Mouse (Mus musculus): ENCODE data around the gene Chtf18.
A peak's percentile ranks its signal among the peaks of the same experiment; 100 is the strongest.
"Not testable (repeated sequence)": the region's sequence is repeated elsewhere in the genome, so short reads cannot be mapped to it uniquely, and the experiment has no call there.

The Chtf18 gene

GRCm38 (mm10) chr17:25727265-25728008 lies at the start of gene Chtf18, which contains the start of gene Rpusd1:
TSS of gene Chtf18 (minus strand) at chr17:25727419.
TSS of gene Rpusd1 (plus strand) at chr17:25727670.
- peak; percentile 95 for DNase-seq (ENCODE audit: extremely low spot score, low spot score)

GRCm38 (mm10) chr17:25775318-25776062 lies 48.3 kb upstream of the Chtf18 start:
- no peak for DNase-seq (ENCODE audit: extremely low spot score, low spot score)

- peak; percentile 99 for DNase-seq (ENCODE audit: extremely low spot score, low spot score)
Measured at GRCm38 (mm10) chr17:25773549-25774120, 46.4 kb upstream of the Chtf18 start, which contains the start of gene Narfl. TSS of gene Narfl (plus strand) at chr17:25773776.

DNA sequence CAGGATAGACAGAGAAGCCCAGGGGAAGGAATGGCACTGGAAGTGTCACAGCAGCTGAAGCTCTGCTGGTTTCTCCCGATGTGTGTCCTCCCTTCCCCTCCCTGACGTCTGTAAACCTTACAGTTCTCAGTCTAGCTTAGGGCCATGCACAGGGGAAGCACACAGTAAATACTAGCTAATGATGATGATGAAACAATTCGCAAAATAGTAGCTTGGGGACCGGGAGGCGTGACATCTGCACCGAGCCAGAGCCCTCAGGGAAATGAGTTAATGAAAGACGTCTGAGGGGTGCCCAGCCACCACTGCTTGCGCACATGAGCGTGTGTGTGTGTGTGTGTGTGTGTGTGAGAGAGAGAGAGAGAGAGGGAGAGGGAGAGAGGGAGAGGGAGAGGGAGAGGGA lies 42.1 kb upstream of the Chtf18 start:
- DNase-seq (ENCODE audit: extremely low spot score, low spot score) = no peak

DNA sequence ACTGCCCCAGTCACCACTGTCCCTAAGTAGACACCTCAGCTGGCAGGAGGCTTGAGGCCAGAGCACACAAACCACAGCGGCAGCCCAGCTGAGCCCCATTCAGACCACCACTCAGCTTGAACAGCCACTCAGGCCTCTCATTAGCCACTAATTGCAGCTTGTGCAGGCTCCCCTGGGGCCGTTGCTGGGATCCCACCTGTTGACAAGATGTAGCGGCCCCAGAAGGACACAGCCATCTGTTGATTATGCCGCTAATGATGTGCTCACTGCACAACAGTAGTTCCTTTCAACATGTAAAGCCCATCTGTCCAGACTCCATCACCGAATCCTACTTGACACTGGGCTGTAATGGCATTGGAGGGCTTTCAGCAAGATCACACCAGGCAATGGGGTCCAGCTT lies 38.7 kb upstream of the Chtf18 start:
- DNase-seq (ENCODE audit: extremely low spot score, low spot score) = no peak

DNA sequence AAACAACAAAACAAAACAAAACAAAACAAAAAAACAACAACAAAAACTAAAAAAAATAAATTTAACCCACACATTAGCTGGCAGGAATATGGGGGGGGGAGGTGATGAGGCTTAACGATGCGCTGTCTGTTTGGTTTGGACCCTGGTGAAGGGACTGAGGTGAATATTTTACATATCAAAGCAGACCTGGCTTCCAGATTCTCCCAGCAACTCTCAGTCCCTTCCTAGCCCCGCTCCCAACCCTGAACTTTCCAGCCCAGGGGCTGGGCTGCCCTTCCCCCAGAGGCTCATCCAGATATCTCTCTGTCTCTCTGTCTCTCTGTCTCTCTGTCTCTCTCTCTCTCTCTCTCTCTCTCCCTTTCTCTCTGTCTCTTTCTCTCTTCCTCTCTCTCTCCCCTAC lies 35.4 kb upstream of the Chtf18 start:
- no peak for DNase-seq (ENCODE audit: extremely low spot score, low spot score)

GRCm38 (mm10) chr17:25761561-25761970 lies 34.3 kb upstream of the Chtf18 start:
- DNase-seq (ENCODE audit: extremely low spot score, low spot score) = no peak

DNA sequence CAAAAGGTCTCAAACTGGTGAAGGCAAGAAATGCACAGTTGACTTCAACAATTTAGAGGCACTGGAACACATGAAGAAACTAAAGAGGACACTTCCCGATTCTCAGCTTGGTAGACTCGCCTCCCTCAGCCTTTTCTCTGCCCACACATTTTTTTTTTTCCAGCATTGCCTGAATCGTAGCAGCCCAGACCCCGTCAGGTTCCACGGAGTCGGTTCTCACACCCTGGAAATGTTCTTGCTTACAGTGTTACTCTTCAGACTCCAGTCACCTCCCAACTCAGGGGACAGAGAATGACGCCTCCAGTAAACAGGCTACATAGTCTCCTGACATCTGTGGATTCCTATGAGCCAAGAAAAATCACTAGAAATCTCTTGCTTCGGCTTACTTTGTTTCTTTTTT lies 32.9 kb upstream of the Chtf18 start:
- DNase-seq (ENCODE audit: extremely low spot score, low spot score) = no peak

- no peak for DNase-seq (ENCODE audit: extremely low spot score, low spot score)
Measured at GRCm38 (mm10) chr17:25757691-25758090, 30.5 kb upstream of the Chtf18 start.

GRCm38 (mm10) chr17:25756378-25757242 lies 29.4 kb upstream of the Chtf18 start:
- DNase-seq (ENCODE audit: extremely low spot score, low spot score) = no peak

DNA sequence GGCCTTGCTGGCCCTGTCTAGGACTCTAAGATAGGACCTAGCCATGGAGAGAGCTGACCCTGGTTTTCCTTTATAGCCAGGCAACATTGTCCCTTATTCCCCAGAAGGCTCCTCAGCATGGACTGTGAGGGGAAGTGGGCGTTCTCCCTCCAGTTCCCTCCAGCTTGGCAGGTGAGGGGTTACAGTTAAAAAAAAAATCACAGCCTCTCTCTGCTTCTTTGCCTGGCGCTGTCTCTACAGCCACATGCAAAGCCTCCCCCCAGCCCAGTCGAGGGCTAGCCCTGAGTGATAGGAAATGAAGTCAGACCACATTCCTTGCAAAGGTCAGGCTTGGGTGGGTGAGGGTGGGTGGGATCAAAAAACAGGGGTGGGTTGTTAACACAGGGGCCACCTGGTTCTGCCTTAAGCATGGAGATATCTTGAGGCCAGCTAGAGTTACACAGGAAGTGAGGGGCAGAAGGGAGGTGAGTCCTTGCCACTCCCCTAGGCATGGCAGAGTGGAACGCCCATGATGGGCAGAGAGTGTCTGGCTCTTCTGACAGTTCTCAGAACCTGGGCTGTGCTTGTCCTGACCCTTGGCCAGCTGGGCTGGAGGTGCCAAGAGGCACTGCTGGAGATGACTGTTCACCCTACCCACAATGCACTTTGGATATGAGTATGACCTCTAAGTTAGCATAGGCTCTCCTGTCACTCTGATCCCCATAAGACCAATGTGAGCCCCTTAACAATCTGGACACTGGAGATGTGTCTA lies 28.6 kb upstream of the Chtf18 start:
- DNase-seq (ENCODE audit: extremely low spot score, low spot score) = no peak

DNA sequence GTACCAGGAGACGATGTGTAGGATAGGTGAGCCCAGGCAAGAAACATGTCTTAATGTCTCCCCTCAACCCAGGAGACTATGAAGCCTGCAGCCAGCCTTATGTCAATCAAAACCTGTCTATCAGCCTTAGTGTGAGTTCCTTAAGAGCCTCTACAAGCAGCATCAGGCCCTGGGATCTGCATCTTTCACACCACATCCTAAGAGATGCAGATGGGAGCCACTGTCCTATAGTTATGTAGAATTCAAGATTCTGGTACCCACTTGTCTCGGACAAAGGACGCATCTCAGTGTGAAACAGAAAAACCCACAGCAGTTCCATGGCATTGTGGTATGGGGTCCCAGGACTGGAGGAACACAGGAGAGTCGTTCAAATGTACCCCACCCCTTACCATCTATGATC lies 27.9 kb upstream of the Chtf18 start:
- DNase-seq (ENCODE audit: extremely low spot score, low spot score) = no peak

- DNase-seq (ENCODE audit: extremely low spot score, low spot score) = no peak
Measured at GRCm38 (mm10) chr17:25754241-25754640, 27.0 kb upstream of the Chtf18 start, which contains the start of gene Msln. TSS of gene Msln (minus strand) at chr17:25754378.

- no peak for DNase-seq (ENCODE audit: extremely low spot score, low spot score)
Measured at GRCm38 (mm10) chr17:25751446-25751845, 24.2 kb upstream of the Chtf18 start.

DNA sequence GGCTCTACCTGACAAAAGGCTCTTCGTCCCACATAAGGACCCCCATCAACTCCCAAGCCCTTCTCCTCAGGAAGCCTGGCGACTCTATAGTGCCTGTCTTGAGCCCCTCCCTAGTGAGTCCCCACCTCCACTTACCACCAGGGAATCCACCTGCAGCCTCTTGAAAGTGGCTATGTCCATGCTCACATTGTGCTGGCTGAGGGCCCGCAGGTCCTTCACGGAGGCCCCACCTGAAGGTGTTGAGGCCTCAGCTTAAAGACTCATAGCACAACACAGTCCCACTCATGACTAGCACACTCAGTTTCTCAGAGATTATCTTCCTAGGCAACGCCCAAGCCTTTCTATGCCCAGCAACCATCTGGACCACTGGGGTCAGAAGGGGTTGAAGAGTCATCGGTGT lies 22.1 kb upstream of the Chtf18 start:
- DNase-seq (ENCODE audit: extremely low spot score, low spot score) = no peak

DNA sequence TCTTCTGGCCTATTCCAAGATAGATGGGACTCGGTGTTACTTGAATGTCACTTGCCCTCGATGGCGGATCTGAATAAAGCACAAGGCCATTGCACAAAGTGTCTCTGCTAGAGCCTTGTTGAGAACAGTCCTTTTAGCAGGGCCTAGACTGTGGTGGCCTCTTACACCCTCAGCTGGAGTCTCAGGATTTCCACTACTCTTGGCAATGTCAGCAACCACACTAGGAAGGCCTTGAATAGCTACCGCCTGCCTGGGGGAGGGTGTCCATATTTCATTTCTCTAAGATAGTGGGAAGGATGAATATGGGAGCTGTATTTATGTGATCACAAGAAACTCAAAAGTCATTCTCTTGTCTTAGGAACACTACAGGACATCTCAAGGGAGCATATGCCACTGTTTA lies 21.0 kb upstream of the Chtf18 start:
- DNase-seq (ENCODE audit: extremely low spot score, low spot score) = no peak

DNA sequence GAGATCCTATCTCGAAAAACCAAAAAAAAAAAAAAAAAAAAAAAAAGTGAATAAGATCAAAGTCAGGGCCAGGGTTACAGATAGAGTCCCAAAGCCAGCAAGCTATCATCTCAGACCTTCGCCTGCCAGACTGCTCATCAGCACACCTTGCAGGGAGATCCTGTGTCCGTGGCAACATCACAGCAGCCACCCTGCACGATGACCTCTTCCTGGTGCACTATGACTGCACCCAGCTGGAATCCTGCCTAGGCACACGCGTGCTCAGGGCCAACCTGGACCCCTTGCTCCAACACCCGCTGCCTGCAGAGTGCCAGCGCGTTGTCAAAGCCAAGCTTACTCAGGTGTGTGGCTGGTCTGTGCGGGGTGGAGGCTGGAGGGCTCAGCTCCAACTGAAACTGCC lies 17.1 kb upstream of the Chtf18 start:
- no peak for DNase-seq (ENCODE audit: extremely low spot score, low spot score)

GRCm38 (mm10) chr17:25743831-25744230 lies 16.6 kb upstream of the Chtf18 start:
- no peak for DNase-seq (ENCODE audit: extremely low spot score, low spot score)

DNA sequence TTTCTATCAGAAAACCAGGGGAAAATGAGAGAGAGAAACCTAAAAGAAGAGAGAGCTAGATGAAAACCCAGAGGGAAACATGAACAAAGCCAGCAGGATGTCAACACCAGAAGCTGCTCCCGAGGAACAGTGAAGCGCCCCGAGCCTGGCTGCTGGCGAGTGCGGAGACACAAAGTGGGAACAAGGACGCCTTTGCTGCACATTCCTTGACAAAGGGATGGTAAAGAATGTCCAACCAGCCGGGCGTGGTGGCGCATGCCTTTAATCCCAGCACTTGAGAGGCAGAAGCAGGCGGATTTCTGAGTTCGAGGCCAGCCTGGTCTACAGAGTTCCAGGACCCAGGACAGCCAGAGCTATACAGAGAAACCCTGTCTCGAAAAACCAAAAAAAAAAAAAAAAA lies 14.3 kb upstream of the Chtf18 start:
- not testable (repeated sequence) for DNase-seq (ENCODE audit: extremely low spot score, low spot score)

- no peak for DNase-seq (ENCODE audit: extremely low spot score, low spot score)
Measured at GRCm38 (mm10) chr17:25738861-25739260, 11.6 kb upstream of the Chtf18 start.

- no peak for DNase-seq (ENCODE audit: extremely low spot score, low spot score)
Measured at GRCm38 (mm10) chr17:25735745-25736144, 8.5 kb upstream of the Chtf18 start, which contains the start of gene Mslnl. TSS of gene Mslnl (plus strand) at chr17:25736042.

Data from neural tube, embryonic 10.5 days (tissue).